Mouse (Mus musculus) megakaryocyte, embryonic 14.5 days (primary cell): ENCODE data around the gene Hoxb7.

Experiments
- FLI1 ChIP-seq: IDR thresholded peaks from 2 replicates; pipeline ENCODE4 v1.6.1; 2012; ENCODE audit warnings: low read length, inconsistent platforms, mixed read lengths
- GATA1 ChIP-seq: IDR thresholded peaks from 3 replicates; pipeline ENCODE4 v1.6.1; 2012; ENCODE audit warnings: mixed read lengths, low read length, inconsistent platforms, borderline replicate concordance

DNA sequence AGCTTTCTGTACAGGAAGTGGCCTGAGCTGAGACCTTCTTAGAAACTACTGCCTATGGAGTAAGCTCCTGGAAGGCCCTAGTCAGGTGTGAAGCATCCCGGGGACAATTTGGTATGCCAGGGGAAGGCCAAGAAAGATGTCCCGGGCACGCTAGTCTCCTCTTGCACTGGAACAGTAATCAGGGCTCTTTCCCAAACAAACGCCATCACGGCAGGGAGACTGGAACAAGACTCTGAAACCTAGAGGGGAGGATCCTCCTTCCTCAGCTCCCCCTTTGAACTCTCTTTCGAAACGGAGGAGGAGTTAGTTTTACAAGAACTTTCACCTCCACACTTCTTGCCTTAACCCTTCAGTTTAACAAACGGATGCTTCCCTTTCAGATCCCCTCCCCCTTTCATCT lies 45.7 kb downstream of the Hoxb7 start:
- no peak for TF ChIP-seq GATA1
- TF ChIP-seq FLI1 = no peak
